Mouse (Mus musculus) CD8-positive naive resting alpha-beta T cell, adult 57 days (primary cell): ENCODE results near the gene Gab3. TPM values are rescaled to one million over a fixed set of nuclear protein-coding genes. Genes with fewer than 3 reads are reported as not detected.

Source experiments
- total RNA-seq: library from RNA; stranded (reverse); gene quantifications from one replicate; pipeline ENCODE4 v1.2.4, GENCODE M21; 2023

The Gab3 gene
- total RNA-seq: 23.6 TPM

GRCm38 (mm10) chrX:75084774-75085508, at the start of gene Gab3:
Gab3 (minus strand) TSS chrX:75085458.

GRCm38 (mm10) chrX:75130467-75131160, 45.4 kb upstream of the Gab3 start, which contains the start of gene Mpp1:
Mpp1 (minus strand) TSS chrX:75131016.

GRCm38 (mm10) chrX:75095369-75096162, 10.3 kb upstream of the Gab3 start, which contains the start of gene Dkc1:
Dkc1 (plus strand) TSS chrX:75095854.

Other genes starting within 250 kb of the Gab3 start
- gene Gm5936, start 248.3 kb downstream of the Gab3 start, total RNA-seq: not detected
- gene Dkc1, start 10.4 kb upstream of the Gab3 start, total RNA-seq: 66.2 TPM
- gene Mpp1, start 45.6 kb upstream of the Gab3 start, total RNA-seq: 41.6 TPM
- not detected for gene Smim9, start 78.3 kb upstream of the Gab3 start, total RNA-seq